Mouse (Mus musculus) bone marrow, adult 2 months (tissue): ENCODE data around the gene Jak1. TPM values are rescaled to one million over a fixed set of nuclear protein-coding genes. Genes with fewer than 3 reads are reported as not detected.
"Not testable (repeated sequence)": the region's sequence is repeated elsewhere in the genome, so short reads cannot be mapped to it uniquely, and the experiment has no call there.

Experiments
- H3K27ac ChIP-seq: fragments of 200-500 bp; 2 replicates; pipeline ENCODE4 v1.5.1; 2012; ENCODE audit warnings: low read depth, mild to moderate bottlenecking, control low read depth, inconsistent platforms, low read length; ENCODE audit not compliant: control insufficient read depth, poor library complexity, insufficient read depth
- H3K4me1 ChIP-seq: fragments of 200-500 bp; 2 replicates; pipeline ENCODE4 v1.6.1; 2011; ENCODE audit warnings: low read length; ENCODE audit not compliant: control insufficient read depth, insufficient read depth
- H3K4me3 ChIP-seq: fragments of 200-500 bp; replicated peaks from 2 replicates; pipeline ENCODE3; 2011; ENCODE audit warnings: mild to moderate bottlenecking, low read depth, low read length, control low read depth; ENCODE audit not compliant: control insufficient read depth
- CTCF ChIP-seq: fragments of 200-500 bp; IDR thresholded peaks from 2 replicates; pipeline ENCODE4 v1.5.1; 2011; ENCODE audit warnings: low read length, control low read depth; ENCODE audit not compliant: control insufficient read depth, insufficient read depth
- POLR2A ChIP-seq: fragments of 200-500 bp; IDR thresholded peaks from 2 replicates; pipeline ENCODE4 v1.6.1; 2011; ENCODE audit warnings: low read depth, mild to moderate bottlenecking, control low read depth, low read length, borderline replicate concordance; ENCODE audit not compliant: control insufficient read depth
- WGBS: fragments of 180-500 bp; shearing (Covaris S2); methylation state at CpG from one replicate; pipeline ENCODE4 v1.1.7; 2018; 5-methylcytosine and 5-hydroxymethylcytosine counted together
- polyA plus RNA-seq: library from polyadenylated mRNA; stranded (reverse); fragments of >200 nt; gene quantifications from 2 replicates; pipeline ENCODE4 v1.2.4, GENCODE M21; 2011; ENCODE audit warnings: low replicate concordance; ENCODE audit not compliant: missing spikeins, insufficient read depth, insufficient read length

Gene Jak1
- polyA plus RNA-seq, 1 experiment, result 44.7 TPM

GRCm38 (mm10) chr4:101285906-101286432 lies 20.9 kb upstream of the Jak1 start:
- 55% methylated on average over 2 of the region's 2 CpGs for WGBS
- no peak overlapping the region for H3K27ac ChIP-seq
- no peak for TF ChIP-seq POLR2A
- no peak for TF ChIP-seq CTCF
- no peaks in the 10 kb centered on the region for H3K4me1 ChIP-seq
- no peak overlapping the region for H3K4me3 ChIP-seq

- H3K4me1 ChIP-seq, result no peaks in the 10 kb centered on the region; the same call in 1 of the 2 replicates
- 33% methylated on average over 4 of the region's 4 CpGs for WGBS
- TF ChIP-seq CTCF (no peak), POLR2A (no peak)
- H3K4me3 ChIP-seq, result no peak overlapping the region
- no peak overlapping the region for H3K27ac ChIP-seq
Measured at GRCm38 (mm10) chr4:101283938-101284337, 18.9 kb upstream of the Jak1 start.

- no peak overlapping the region for H3K4me3 ChIP-seq
- TF ChIP-seq CTCF (no peak), POLR2A (no peak)
Measured at GRCm38 (mm10) chr4:101282237-101282636, 17.2 kb upstream of the Jak1 start.

GRCm38 (mm10) chr4:101280119-101280518 lies 15.0 kb upstream of the Jak1 start:
- Histone ChIP-seq H3K4me3 (no peak overlapping the region), H3K4me1 (no peaks in the 10 kb centered on the region; the same call in 1 of the 2 replicates), H3K27ac (no peak overlapping the region)
- no peak for TF ChIP-seq CTCF
- TF ChIP-seq POLR2A, result no peak
- 79% methylated on average over 2 of the region's 2 CpGs for WGBS

More at GRCm38 (mm10) chr4:101282237-101282636, 17.2 kb upstream of the Jak1 start:
- 65% methylated on average over 1 of the region's 1 CpGs for whole genome bisulfite sequencing
- Histone ChIP-seq H3K27ac (no peak overlapping the region), H3K4me1 (no peaks in the 10 kb centered on the region; the same call in 1 of the 2 replicates)

- no peaks in the 10 kb centered on the region; the same call in 1 of the 2 replicates for H3K4me1 ChIP-seq
- 82% methylated on average over 6 of the region's 6 CpGs for WGBS
- TF ChIP-seq POLR2A (no peak), CTCF (no peak)
- H3K4me3 ChIP-seq, result no peak overlapping the region
- no peak overlapping the region for H3K27ac ChIP-seq
Measured at GRCm38 (mm10) chr4:101276456-101277070, 11.5 kb upstream of the Jak1 start.

GRCm38 (mm10) chr4:101275881-101276280 lies 10.8 kb upstream of the Jak1 start:
- 97% methylated on average over 3 of the region's 3 CpGs for WGBS
- no peak for TF ChIP-seq CTCF
- no peak for TF ChIP-seq POLR2A
- Histone ChIP-seq H3K4me1 (no peaks in the 10 kb centered on the region; the same call in 1 of the 2 replicates), H3K27ac (no peak overlapping the region), H3K4me3 (no peak overlapping the region)

- H3K4me3 ChIP-seq, result no peak overlapping the region
- 82% methylated on average over 3 of the region's 3 CpGs for WGBS
- H3K27ac ChIP-seq, result no peak overlapping the region
- H3K4me1 ChIP-seq, result no peaks in the 10 kb centered on the region
- no peak for TF ChIP-seq CTCF
- no peak for TF ChIP-seq POLR2A
Measured at GRCm38 (mm10) chr4:101270734-101271133, 5.7 kb upstream of the Jak1 start.

GRCm38 (mm10) chr4:101268506-101268905 lies 3.4 kb upstream of the Jak1 start:
- not testable (repeated sequence) for H3K27ac ChIP-seq, H3K4me1 ChIP-seq, H3K4me3 ChIP-seq
- WGBS, result 79% methylated on average over 1 of the region's 1 CpGs
